Mouse (Mus musculus): ENCODE results near the gene Xlr5a.
"Not testable (repeated sequence)": the region's sequence is repeated elsewhere in the genome, so short reads cannot be mapped to it uniquely, and the experiment has no call there.

The Xlr5a gene

GRCm38 (mm10) chrX:73143218-73143618 lies 149.6 kb downstream of the Xlr5a start:
- not testable (repeated sequence) for DNase-seq (ENCODE audit: low read depth)

- not testable (repeated sequence) for DNase-seq (ENCODE audit: low read depth)
Observed at GRCm38 (mm10) chrX:73122859-73123829, 169.6 kb downstream of the Xlr5a start.

DNA sequence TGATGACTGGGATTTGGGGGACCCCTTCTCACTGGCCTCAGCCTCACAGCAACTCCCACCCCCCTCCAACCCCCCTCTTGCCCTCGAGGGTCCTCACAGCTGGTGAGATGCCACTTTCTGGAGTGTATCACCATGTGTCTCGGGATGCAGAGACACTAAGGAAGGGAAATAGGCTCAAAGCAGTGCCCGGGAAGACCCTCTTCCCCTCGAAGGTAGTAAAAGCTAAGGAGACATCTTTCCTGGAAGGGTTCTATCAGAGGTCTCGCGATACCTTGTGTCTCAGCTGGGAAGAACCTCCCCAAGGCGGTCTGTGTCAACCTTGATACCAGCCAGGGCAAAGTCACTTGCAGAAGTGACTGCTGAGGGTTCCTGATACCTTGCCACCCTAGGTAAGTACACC lies 176.0 kb downstream of the Xlr5a start, which contains the start of gene Gm14685:
Gene Gm14685, plus strand, starts transcription at position 301 of the 400 bp plus-strand sequence.
- DNase-seq (ENCODE audit: low read depth), result not testable (repeated sequence)

GRCm38 (mm10) chrX:73096941-73097508 lies 195.8 kb downstream of the Xlr5a start, which contains the start of gene Xlr3a:
TSS of gene Xlr3a (minus strand) at chrX:73097095.
- not testable (repeated sequence) for DNase-seq (ENCODE audit: low read depth)

DNA sequence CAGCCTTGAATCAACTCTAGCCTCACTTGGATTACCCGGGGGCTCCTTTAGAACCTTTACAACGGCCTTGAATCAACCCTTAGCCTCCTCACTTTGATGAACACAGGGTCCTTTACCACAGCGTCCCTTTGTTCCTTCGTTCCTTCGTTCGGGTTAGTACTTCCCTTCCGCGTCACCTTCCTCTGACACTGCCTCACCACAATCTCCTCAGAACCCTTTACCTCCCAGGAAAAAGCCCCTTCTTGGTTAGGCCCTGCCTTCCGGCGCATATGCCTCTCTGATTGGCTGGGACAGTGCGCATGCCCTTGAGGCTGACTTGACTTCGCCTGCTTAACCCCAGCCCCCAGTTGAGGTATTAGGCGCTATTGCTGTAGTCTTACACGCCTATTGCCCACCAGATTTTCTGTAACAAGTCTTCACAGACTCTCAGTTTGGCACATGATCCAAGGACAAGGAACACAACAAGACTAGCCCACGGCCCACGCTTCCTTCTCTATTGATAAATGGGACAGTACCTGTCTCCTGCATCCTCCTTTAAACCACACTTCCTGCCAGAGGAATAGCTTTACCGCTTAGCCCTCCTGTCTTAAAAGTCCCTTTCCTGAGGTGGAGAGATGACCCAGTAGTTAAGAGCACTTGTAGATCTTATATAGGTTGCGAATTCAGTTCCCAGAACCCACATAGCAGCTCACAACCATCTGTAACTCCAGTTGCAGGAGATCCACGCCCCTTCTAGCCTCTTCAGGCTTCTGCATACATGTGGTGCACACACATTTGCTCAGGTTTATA lies 210.3 kb downstream of the Xlr5a start, which contains the start of gene Xlr4a:
Gene Xlr4a, minus strand, starts transcription at position 212 of the 789 bp plus-strand sequence.
- not testable (repeated sequence) for DNase-seq (ENCODE audit: low read depth)

DNA sequence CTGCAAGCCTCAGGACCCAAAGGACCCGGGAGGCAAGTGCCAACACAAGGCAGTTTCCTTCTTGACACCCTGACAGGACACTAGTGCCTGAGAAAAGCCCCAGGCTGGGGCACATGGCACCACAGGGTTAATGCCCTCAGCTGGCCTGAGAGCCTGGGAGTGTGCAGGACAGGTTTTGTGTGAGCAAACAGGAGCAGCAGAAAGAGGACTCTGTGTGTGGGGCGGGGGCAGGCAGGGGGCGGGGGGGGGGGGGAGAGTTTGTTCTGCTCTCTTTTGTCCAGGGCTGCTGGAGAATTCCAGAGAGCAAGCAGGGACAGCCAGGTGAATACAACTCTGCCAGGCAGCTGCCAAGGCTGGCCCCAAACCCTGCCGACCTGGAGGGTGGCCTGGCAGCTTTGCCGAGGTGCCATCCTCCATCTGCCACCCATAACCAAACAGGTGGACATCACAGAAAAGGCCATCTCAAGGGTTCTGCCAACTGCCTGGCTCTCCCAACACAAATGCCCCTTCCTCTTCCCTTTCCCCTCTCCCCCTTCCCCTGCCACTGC lies 225.9 kb downstream of the Xlr5a start:
- DNase-seq (ENCODE audit: low read depth), result not testable (repeated sequence)

GRCm38 (mm10) chrX:73064415-73064793 lies 228.4 kb downstream of the Xlr5a start, which contains the start of gene Pnma3:
TSS of gene Pnma3 (plus strand) at chrX:73064787.
- DNase-seq (ENCODE audit: low read depth), result no peak

- DNase-seq (ENCODE audit: low read depth), result no peak
Observed at GRCm38 (mm10) chrX:73063512-73064414, 229.0 kb downstream of the Xlr5a start.

DNA sequence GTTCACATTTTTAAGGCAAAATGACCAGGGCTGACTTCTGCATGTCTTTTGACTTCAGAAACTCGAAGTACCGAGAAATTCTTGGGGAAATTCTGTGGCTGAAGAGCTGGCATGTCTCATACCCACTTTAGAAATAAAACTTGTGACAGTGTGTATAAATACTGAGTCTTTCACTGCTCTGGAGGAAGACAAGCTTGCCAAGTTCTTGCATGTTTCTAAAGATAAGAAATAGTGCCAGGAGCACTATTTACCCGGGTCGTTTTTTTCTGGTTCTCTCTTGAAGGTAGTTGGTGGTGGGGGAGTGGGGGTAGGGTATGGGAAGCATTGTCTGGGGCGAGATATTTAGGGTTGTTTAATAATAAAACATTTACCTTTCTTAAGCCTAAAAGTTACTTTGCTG lies 230.5 kb downstream of the Xlr5a start:
- DNase-seq (ENCODE audit: low read depth), result no peak

DNA sequence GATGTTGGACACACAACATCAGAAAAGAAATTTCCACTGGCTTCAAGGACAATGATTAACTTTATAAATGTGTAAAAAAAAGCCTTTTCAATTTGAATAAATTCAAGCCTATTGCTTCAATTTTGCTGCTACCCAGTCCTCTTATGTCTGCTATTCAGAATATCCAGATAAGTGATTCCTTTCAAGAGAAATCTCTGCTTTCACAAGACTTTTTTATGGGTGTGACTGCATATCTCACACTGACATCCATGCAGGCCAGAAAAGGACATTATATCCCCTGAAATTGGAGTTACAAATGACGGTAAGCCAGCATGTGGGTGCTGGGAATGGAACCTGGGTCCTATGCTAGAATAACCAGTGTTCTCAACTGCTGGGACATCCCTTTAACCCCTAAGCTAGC lies 231.2 kb downstream of the Xlr5a start:
- DNase-seq (ENCODE audit: low read depth), result no peak
